Mouse (Mus musculus) intestine, embryonic 16.5 days (tissue): ENCODE data around the gene Emg1. TPM values are rescaled to one million over a fixed set of nuclear protein-coding genes. Genes with fewer than 3 reads are reported as not detected.
"Not testable (repeated sequence)": the region's sequence is repeated elsewhere in the genome, so short reads cannot be mapped to it uniquely, and the experiment has no call there.

Source experiments
- ATAC-seq: fragments of 200-750 bp; cut with Nextera tagmentation; 2 replicates; pipeline ENCODE4 v1.8.0; 2017; ENCODE audit warnings: moderate TSS enrichment, moderate library complexity
- H3K27ac ChIP-seq: fragments of 300-500 bp; sonication (generic); 2 replicates; pipeline ENCODE4 v1.5.1; 2014; ENCODE audit warnings: mild to moderate bottlenecking, low read length
- H3K27me3 ChIP-seq: fragments of 300-500 bp; sonication (generic); replicated peaks from 2 replicates; pipeline ENCODE4 v1.6.1; 2014; ENCODE audit warnings: low read length, control low read depth, mixed read lengths; ENCODE audit not compliant: control insufficient read depth, insufficient read depth
- H3K36me3 ChIP-seq: fragments of 300-500 bp; sonication (generic); 2 replicates; pipeline ENCODE4 v1.6.1; 2014; ENCODE audit warnings: low read length, control low read depth; ENCODE audit not compliant: control insufficient read depth, insufficient read depth
- H3K4me1 ChIP-seq: fragments of 300-500 bp; sonication (generic); 2 replicates; pipeline ENCODE4 v1.6.1; 2014; ENCODE audit warnings: low read length, control low read depth, mixed read lengths; ENCODE audit not compliant: control insufficient read depth, insufficient read depth
- H3K4me2 ChIP-seq: fragments of 300-500 bp; sonication (generic); 2 replicates; pipeline ENCODE4 v1.6.1; 2014; ENCODE audit warnings: low read depth, low read length, control low read depth
- H3K4me3 ChIP-seq: fragments of 300-500 bp; sonication (generic); 2 replicates; pipeline ENCODE4 v1.5.1; 2014; ENCODE audit warnings: mild to moderate bottlenecking, low read length
- H3K9ac ChIP-seq: fragments of 300-500 bp; sonication (generic); 2 replicates; pipeline ENCODE4 v1.6.1; 2014; ENCODE audit warnings: low read depth, low read length
- H3K9me3 ChIP-seq: fragments of 300-500 bp; sonication (generic); 2 replicates; pipeline ENCODE4 v1.6.1; 2016; ENCODE audit warnings: low read length, control low read depth; ENCODE audit not compliant: control insufficient read depth
- WGBS: fragments of 180-500 bp; shearing (Covaris S2); extraction: QIAGEN DNeasy Blood & Tissue Kit; methylation state at CpG from one replicate; pipeline ENCODE4 v1.1.7; 2014; 5-methylcytosine and 5-hydroxymethylcytosine counted together
- polyA plus RNA-seq: library from polyadenylated mRNA; unstranded; fragments of >200 nt; fragmentation: Nextera tagmentation; extraction: Ambion mirVana; gene quantifications from 2 replicates; pipeline ENCODE4 v1.2.1, GENCODE M21; 2015

Emg1 gene
- polyA plus RNA-seq, 1 experiment from 2014 or later = 222 TPM

DNA sequence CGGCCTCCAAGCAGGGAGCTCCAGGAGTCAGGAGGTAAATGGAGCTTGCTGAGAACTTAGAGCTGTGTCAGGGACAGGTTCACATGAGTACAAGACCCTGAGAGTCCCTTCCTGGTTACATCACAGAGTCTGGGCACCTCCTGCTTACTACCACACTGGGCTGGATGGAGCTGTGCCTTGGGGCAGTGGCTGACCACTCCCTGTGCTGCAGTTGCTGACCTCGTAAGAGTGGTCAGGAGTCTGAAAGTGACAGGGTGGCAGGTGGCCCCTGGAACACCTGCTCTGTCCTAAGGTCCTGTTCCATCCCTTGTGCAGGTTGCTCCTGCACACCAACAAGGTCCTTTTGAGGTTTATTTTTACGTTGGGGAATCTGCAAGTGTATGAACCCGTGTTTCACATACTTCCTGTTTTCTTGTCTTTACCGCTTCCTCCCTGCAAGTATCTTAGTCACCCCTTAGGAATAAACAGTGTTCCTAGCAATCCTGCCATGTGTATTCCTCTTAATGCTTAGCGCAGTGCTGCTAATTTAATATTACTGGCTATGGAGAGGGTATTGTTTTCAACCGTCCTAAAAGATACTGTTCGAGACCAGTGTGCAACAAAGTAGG, 23.7 kb downstream of the Emg1 start:
- WGBS = 76% methylated on average over 8 of the region's 8 CpGs
- H3K36me3 ChIP-seq = no peaks in the 10 kb centered on the region
- H3K4me2 ChIP-seq = no peak overlapping the region
- no peak overlapping the region for H3K9ac ChIP-seq
- ATAC-seq = no peak
- H3K4me1 ChIP-seq = peaks cover 25% of the 10 kb centered on the region
- H3K27ac ChIP-seq = no peak overlapping the region
- no peak overlapping the region for H3K4me3 ChIP-seq
- H3K27me3 ChIP-seq = no peaks in the 10 kb centered on the region
- H3K9me3 ChIP-seq = no peaks in the 10 kb centered on the region

DNA sequence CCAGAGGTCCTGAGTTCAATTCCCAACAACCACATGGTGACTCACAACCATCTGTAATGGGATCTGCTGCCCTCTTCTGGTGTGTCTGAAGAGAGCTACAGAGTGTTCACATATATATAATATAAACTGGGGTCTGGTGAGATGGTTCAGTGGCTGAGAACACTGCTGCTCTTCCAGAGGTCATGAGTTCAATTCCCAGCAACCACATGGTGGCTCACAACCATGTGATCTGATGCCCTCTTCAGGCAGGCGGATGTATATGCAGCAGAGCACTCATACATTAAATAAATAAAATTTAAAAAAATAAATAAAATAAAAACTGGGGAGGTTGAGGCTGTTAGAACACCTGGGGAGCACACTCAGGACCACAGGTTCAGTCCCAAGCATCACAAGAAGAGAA, 25.3 kb downstream of the Emg1 start:
- not testable (repeated sequence) for H3K36me3 ChIP-seq, H3K27me3 ChIP-seq, H3K9me3 ChIP-seq, H3K4me3 ChIP-seq, H3K4me2 ChIP-seq, ATAC-seq, H3K9ac ChIP-seq
- peak overlapping the region; percentile 90 for H3K27ac ChIP-seq
- WGBS = 88% methylated on average over 1 of the region's 1 CpGs
- peaks cover 28% of the 10 kb centered on the region for H3K4me1 ChIP-seq

DNA sequence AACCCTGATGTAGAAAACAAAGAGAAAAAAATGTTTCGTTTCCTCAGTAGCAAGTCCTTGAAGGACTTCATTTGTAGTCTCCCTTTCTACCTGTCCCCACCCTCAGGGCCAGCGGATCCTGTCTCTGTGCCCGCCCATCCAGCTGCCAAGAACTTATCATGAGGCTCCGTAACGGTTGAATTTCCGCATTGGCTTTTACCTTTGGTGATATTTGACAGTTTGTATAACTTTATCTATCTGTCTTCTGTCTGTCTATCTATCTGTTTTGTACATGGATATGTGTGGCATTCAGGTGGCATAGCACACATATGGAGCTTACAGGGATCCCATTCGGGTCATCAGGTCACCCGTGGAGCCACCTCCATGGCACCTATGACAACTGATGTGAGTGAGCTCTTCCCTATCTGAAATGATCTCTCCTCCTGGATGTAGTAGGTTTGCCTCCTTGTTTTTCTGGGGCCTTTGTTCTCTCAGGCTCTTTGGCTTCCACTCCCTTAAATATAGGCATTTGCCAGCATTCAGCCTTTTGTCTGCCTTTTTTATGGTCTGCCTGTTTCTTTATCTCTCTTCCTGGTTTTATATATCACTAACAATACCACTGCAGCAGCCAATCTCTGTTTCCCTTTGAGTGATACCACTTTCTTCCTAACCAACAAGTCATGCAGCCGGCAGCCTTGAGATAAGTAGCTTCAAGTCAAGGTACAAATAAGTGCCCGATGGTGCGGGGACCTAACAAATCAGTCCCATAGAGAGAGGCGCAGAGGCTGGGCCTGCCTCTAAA, 26.2 kb downstream of the Emg1 start:
- no peaks in the 10 kb centered on the region for H3K36me3 ChIP-seq
- no peak overlapping the region for H3K4me2 ChIP-seq
- H3K9ac ChIP-seq = no peak overlapping the region
- 69% methylated on average over 12 of the region's 12 CpGs for WGBS
- H3K27ac ChIP-seq = peak overlapping the region; percentile 90
- H3K4me3 ChIP-seq = no peak overlapping the region
- peak; percentile 78 for ATAC-seq
- no peaks in the 10 kb centered on the region for H3K9me3 ChIP-seq
- no peaks in the 10 kb centered on the region for H3K27me3 ChIP-seq
- H3K4me1 ChIP-seq = peaks cover 29% of the 10 kb centered on the region

DNA sequence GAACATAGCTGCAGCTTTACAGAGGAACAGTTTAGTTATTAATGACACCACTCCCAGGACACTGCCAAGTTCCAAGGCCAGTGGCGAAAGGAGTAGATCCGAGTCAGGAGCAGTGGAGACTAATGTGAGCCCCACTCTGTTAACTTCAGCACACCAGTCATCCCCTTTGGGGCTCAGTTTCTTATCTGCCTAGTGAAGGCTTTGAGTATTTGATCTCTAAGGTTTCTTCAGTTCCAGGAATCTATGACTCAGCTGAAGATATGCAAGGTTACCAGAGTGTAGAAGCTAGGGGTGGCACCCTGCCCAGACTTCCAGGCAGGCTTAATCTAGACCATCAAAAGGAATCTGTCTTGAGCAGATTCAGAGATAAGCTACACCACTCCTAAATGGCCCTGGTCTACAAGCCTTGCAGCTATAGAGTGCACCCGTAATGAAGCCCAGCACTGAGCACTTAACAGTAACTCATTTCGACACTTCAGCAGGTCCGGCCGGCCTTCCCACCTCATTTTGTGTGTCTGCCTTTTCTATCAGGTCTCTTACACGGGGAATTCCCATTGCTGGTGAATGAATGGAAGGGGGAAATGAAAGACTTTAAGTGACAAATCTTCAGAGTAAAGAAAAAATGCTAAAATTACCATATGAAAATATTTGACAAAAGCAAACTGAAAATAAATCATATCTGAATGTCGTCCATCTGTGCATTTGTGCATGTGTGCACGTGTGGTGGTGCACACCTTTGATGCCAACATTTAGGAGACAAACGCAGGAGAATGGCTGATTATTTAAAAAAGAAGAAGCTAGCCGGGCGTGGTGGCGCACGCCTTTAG, 28.2 kb downstream of the Emg1 start:
- Histone ChIP-seq H3K4me1 (peaks cover 29% of the 10 kb centered on the region), H3K9ac (no peak overlapping the region), H3K27ac (peak overlapping the region; percentile 72), H3K27me3 (no peaks in the 10 kb centered on the region), H3K4me3 (no peak overlapping the region), H3K36me3 (no peaks in the 10 kb centered on the region), H3K4me2 (0 out of 2 replicates have a peak overlapping the region, but pooled peaks have one; percentile 0), H3K9me3 (no peaks in the 10 kb centered on the region)
- ATAC-seq = peak; percentile 76
- 72% methylated on average over 14 of the region's 14 CpGs for WGBS

DNA sequence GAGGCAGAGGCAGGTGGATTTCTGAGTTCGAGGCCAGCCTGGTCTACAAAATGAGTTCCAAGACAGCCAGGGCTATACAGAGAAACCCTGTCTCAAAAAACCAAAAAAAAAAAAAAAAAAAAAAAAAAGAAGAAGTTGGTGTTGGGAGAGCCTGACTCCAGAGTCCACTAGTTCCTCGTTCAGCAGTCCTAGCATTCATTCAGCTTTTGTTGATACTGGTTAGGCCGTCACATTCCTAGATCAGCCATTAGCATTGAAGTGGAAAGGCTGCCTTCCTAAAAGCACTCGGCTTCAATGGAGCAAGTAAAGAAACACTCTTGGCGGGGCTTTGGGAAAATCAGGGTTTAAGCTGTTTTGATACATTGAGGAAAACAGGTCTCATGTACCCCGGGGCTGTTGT, 29.7 kb downstream of the Emg1 start:
- H3K4me3 ChIP-seq, H3K9me3 ChIP-seq, H3K9ac ChIP-seq, ATAC-seq, H3K36me3 ChIP-seq, H3K27me3 ChIP-seq, H3K4me2 ChIP-seq: not testable (repeated sequence)
- Histone ChIP-seq H3K27ac (0 out of 2 replicates have a peak overlapping the region, but pooled peaks have one; percentile 72), H3K4me1 (peaks cover 26% of the 10 kb centered on the region)
- 72% methylated on average over 6 of the region's 6 CpGs for WGBS

DNA sequence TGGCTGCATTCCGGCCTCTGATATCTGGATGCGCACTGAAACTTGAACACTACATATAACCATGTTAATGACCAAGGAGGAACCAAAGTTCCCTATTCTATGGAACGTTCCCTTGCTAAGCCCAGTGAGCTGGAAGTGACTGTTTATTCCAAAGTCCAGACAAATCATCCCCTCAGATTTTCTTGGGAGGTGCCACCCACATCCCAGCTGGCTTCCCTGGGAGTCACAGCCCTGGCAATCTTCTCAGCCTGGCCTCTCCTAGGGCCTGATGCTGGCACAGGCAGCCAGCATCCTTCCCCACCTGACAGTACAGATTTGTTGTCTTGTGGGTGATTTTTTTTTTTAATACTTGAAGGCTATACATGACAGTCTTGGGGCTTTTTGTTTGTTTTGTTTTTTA, 32.5 kb downstream of the Emg1 start:
- Histone ChIP-seq H3K4me2 (0 out of 2 replicates have a peak overlapping the region, but pooled peaks have one; percentile 2), H3K4me1 (peaks cover 28% of the 10 kb centered on the region), H3K9ac (no peak overlapping the region), H3K27me3 (no peaks in the 10 kb centered on the region), H3K27ac (peak overlapping the region; percentile 72), H3K9me3 (no peaks in the 10 kb centered on the region), H3K36me3 (no peaks in the 10 kb centered on the region), H3K4me3 (no peak overlapping the region)
- 79% methylated on average over 3 of the region's 3 CpGs for WGBS
- peak; percentile 5 for ATAC-seq

DNA sequence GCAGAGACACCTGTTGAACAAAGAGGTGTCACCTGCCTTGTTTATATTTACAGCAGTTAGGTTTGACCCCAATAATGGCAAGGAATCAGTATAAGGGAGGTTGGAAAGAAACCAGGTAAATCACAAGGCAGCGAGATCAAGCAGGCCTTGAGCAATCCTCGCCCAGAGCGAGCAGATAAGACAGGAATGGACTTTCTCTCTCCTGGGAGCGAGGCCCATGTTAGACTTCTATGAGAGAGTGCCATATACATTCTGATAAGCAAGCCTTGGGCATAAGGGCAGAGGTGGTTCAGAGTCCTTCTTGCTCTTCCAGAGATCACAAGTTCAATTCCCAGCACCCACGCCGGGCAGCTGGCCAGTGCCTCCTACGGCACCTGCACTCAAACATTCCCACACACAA, 33.2 kb downstream of the Emg1 start:
- peak; percentile 88 for ATAC-seq
- H3K36me3 ChIP-seq = no peaks in the 10 kb centered on the region; the same call in 1 of the 2 replicates
- WGBS = 65% methylated on average over 7 of the region's 7 CpGs
- H3K4me2 ChIP-seq = no peak overlapping the region
- no peak overlapping the region for H3K9ac ChIP-seq
- H3K27ac ChIP-seq = peak overlapping the region; percentile 72
- peaks cover 25% of the 10 kb centered on the region for H3K4me1 ChIP-seq
- H3K9me3 ChIP-seq = no peaks in the 10 kb centered on the region
- H3K27me3 ChIP-seq = no peaks in the 10 kb centered on the region
- H3K4me3 ChIP-seq = no peak overlapping the region

DNA sequence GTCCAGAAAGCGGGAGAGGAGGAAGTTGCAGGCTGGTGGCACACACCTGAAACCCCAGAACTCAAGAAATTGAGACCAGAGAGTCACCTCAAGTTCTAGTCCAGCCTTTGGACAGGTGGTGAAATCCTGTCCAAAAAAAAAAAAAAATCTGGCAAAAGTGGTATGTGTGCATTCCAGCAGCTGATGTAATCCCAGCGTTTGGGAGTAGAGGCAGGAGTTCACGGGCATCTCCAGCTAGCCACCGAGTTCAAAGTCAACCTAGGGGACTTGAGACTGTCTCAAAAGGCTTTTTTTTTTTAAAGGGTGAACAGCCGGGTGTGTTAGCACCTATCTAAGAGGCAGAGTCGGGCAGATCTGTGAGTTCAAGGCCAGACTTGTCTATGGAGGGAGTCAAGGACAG, 35.8 kb downstream of the Emg1 start:
- peaks cover 13% of the 10 kb centered on the region for H3K4me1 ChIP-seq
- no peaks in the 10 kb centered on the region for H3K27me3 ChIP-seq
- no peak for ATAC-seq
- H3K9ac ChIP-seq = no peak overlapping the region
- WGBS = 76% methylated on average over 6 of the region's 6 CpGs
- H3K4me3 ChIP-seq = no peak overlapping the region
- no peak overlapping the region for H3K27ac ChIP-seq
- no peaks in the 10 kb centered on the region; the same call in 1 of the 2 replicates for H3K36me3 ChIP-seq
- no peak overlapping the region for H3K4me2 ChIP-seq
- H3K9me3 ChIP-seq = no peaks in the 10 kb centered on the region

DNA sequence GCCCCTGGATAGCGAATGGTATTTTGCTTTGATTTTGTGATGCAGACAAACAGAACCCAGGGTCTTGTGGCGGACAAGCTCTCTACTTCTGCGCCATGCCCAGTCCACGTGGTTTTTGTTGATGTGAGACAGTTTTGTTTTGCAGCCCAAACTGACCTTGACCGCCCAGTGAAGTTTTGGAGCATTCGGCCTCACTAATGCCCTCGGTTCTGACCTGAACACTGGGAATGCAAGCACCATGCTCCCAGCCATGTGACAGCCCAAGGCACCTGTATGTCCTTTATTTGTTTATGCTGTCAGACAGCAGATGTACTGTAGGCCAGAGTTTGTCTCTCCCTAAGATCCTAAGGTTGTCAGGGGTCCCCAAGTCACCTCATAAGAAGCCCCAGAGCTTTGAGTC, 37.4 kb downstream of the Emg1 start:
- Histone ChIP-seq H3K9me3 (no peaks in the 10 kb centered on the region), H3K9ac (no peak overlapping the region), H3K27me3 (no peaks in the 10 kb centered on the region), H3K36me3 (no peaks in the 10 kb centered on the region; the same call in 1 of the 2 replicates), H3K4me3 (no peak overlapping the region), H3K27ac (no peak overlapping the region), H3K4me2 (no peak overlapping the region), H3K4me1 (peaks cover 13% of the 10 kb centered on the region)
- ATAC-seq = no peak
- 96% methylated on average over 7 of the region's 7 CpGs for WGBS
